Mouse (Mus musculus): ENCODE data around the gene Kcnt2.
A peak's percentile ranks its signal among the peaks of the same experiment; 100 is the strongest.

Kcnt2 gene

GRCm38 (mm10) chr1:140378791-140379190, 132.8 kb downstream of the Kcnt2 start:
- no peak for DNase-seq (ENCODE audit: low spot score)

- DNase-seq (ENCODE audit: low spot score), result no peak
Measured at GRCm38 (mm10) chr1:140379526-140379925, 133.6 kb downstream of the Kcnt2 start.

- no peak for DNase-seq (ENCODE audit: low spot score)
Measured at GRCm38 (mm10) chr1:140381093-140381492, 135.1 kb downstream of the Kcnt2 start.

- DNase-seq (ENCODE audit: low spot score), result no peak
Measured at GRCm38 (mm10) chr1:140390301-140390700, 144.3 kb downstream of the Kcnt2 start.

GRCm38 (mm10) chr1:140397756-140398155, 151.8 kb downstream of the Kcnt2 start:
- no peak for DNase-seq (ENCODE audit: low spot score)

GRCm38 (mm10) chr1:140406631-140407288, 160.8 kb downstream of the Kcnt2 start:
- no peak for DNase-seq (ENCODE audit: low spot score)

- no peak for DNase-seq (ENCODE audit: low spot score)
Measured at GRCm38 (mm10) chr1:140415761-140416160, 169.8 kb downstream of the Kcnt2 start.

- DNase-seq (ENCODE audit: low spot score), result no peak
Measured at GRCm38 (mm10) chr1:140422954-140423353, 177.0 kb downstream of the Kcnt2 start.

- no peak for DNase-seq (ENCODE audit: low spot score)
Measured at GRCm38 (mm10) chr1:140429284-140429850, 183.4 kb downstream of the Kcnt2 start.

GRCm38 (mm10) chr1:140432039-140432438, 186.1 kb downstream of the Kcnt2 start:
- DNase-seq (ENCODE audit: low spot score), result no peak

GRCm38 (mm10) chr1:140434791-140435190, 188.8 kb downstream of the Kcnt2 start:
- no peak for DNase-seq (ENCODE audit: low spot score)

GRCm38 (mm10) chr1:140438176-140438575, 192.2 kb downstream of the Kcnt2 start:
- no peak for DNase-seq (ENCODE audit: low spot score)

GRCm38 (mm10) chr1:140443904-140444303, 197.9 kb downstream of the Kcnt2 start:
- no peak for DNase-seq (ENCODE audit: low spot score)

- no peak for DNase-seq (ENCODE audit: low spot score)
Measured at GRCm38 (mm10) chr1:140444394-140444793, 198.4 kb downstream of the Kcnt2 start.

- no peak for DNase-seq (ENCODE audit: low spot score)
Measured at GRCm38 (mm10) chr1:140451461-140451860, 205.5 kb downstream of the Kcnt2 start.

- no peak for DNase-seq (ENCODE audit: low spot score)
Measured at GRCm38 (mm10) chr1:140451924-140452323, 206.0 kb downstream of the Kcnt2 start.

GRCm38 (mm10) chr1:140455903-140456302, 209.9 kb downstream of the Kcnt2 start:
- no peak for DNase-seq (ENCODE audit: low spot score)

- DNase-seq (ENCODE audit: low spot score), result no peak
Measured at GRCm38 (mm10) chr1:140456873-140457272, 210.9 kb downstream of the Kcnt2 start.

- DNase-seq (ENCODE audit: low spot score), result no peak
Measured at GRCm38 (mm10) chr1:140468315-140468714, 222.4 kb downstream of the Kcnt2 start.

GRCm38 (mm10) chr1:140469586-140469985, 223.6 kb downstream of the Kcnt2 start:
- no peak for DNase-seq (ENCODE audit: low spot score)

GRCm38 (mm10) chr1:140476921-140477320, 231.0 kb downstream of the Kcnt2 start:
- DNase-seq (ENCODE audit: low spot score), result peak; percentile 34

- DNase-seq (ENCODE audit: low spot score), result no peak
Measured at GRCm38 (mm10) chr1:140484016-140484415, 238.1 kb downstream of the Kcnt2 start.

GRCm38 (mm10) chr1:140489816-140490215, 243.9 kb downstream of the Kcnt2 start:
- DNase-seq (ENCODE audit: low spot score), result peak; percentile 18

- DNase-seq (ENCODE audit: low spot score), result peak; percentile 7
Measured at GRCm38 (mm10) chr1:140491406-140491805, 245.4 kb downstream of the Kcnt2 start.
